Mouse (Mus musculus): Measurements from ENCODE around the gene Olfr1418. TPM values are rescaled to one million over a fixed set of nuclear protein-coding genes. Genes with fewer than 3 reads are reported as not detected.

The Olfr1418 gene
- polyA plus RNA-seq (2015; fragmentation: Illumina TruSeq; extraction: RNeasy Lipid Tissue Mini Kit (QIAGEN cat#74804); ENCODE audit: low read depth, low replicate concordance), result not detected

GRCm38 (mm10) chr19:11860966-11861365 is at the start of gene Olfr1418:
Gene Olfr1418, minus strand, starts transcription at chr19:11861066.

GRCm38 (mm10) chr19:11886265-11886664 is 25.4 kb upstream of the Olfr1418 start, which contains the start of gene Olfr1420:
Gene Olfr1420, plus strand, starts transcription at chr19:11886565.

GRCm38 (mm10) chr19:11875006-11875405 is 14.1 kb upstream of the Olfr1418 start, which contains the start of gene Olfr1419:
Gene Olfr1419, minus strand, starts transcription at chr19:11875106.

GRCm38 (mm10) chr19:11839119-11839518 is 21.7 kb downstream of the Olfr1418 start, which contains the start of gene Olfr1417:
Gene Olfr1417, minus strand, starts transcription at chr19:11839219.

GRCm38 (mm10) chr19:11819143-11819700 is 41.6 kb downstream of the Olfr1418 start, which contains the start of gene Stx3:
Gene Stx3, minus strand, starts transcription at chr19:11819403.

Other genes starting within 250 kb of the Olfr1418 start
- not detected for gene Ms4a2, start 237.3 kb downstream of the Olfr1418 start, polyA plus RNA-seq (2015; fragmentation: Illumina TruSeq; extraction: RNeasy Lipid Tissue Mini Kit (QIAGEN cat#74804); ENCODE audit: low read depth, low replicate concordance)
- not detected for gene Ms4a3, start 220.2 kb downstream of the Olfr1418 start, polyA plus RNA-seq (2015; fragmentation: Illumina TruSeq; extraction: RNeasy Lipid Tissue Mini Kit (QIAGEN cat#74804); ENCODE audit: low read depth, low replicate concordance)
- gene Oosp2, start 200.5 kb downstream of the Olfr1418 start, polyA plus RNA-seq (2015; fragmentation: Illumina TruSeq; extraction: RNeasy Lipid Tissue Mini Kit (QIAGEN cat#74804); ENCODE audit: low read depth, low replicate concordance), result not detected
- gene Oosp1, start 169.9 kb downstream of the Olfr1418 start, polyA plus RNA-seq (2015; fragmentation: Illumina TruSeq; extraction: RNeasy Lipid Tissue Mini Kit (QIAGEN cat#74804); ENCODE audit: low read depth, low replicate concordance), result not detected
- gene Oosp3, start 164.0 kb downstream of the Olfr1418 start, polyA plus RNA-seq (2015; fragmentation: Illumina TruSeq; extraction: RNeasy Lipid Tissue Mini Kit (QIAGEN cat#74804); ENCODE audit: low read depth, low replicate concordance), result not detected
- not detected for gene Gif, start 113.5 kb downstream of the Olfr1418 start, polyA plus RNA-seq (2015; fragmentation: Illumina TruSeq; extraction: RNeasy Lipid Tissue Mini Kit (QIAGEN cat#74804); ENCODE audit: low read depth, low replicate concordance)
- gene Mrpl16, start 90.7 kb downstream of the Olfr1418 start, polyA plus RNA-seq (2015; fragmentation: Illumina TruSeq; extraction: RNeasy Lipid Tissue Mini Kit (QIAGEN cat#74804); ENCODE audit: low read depth, low replicate concordance), result 59.0 TPM
- 34.6 TPM for gene Stx3, start 41.7 kb downstream of the Olfr1418 start, polyA plus RNA-seq (2015; fragmentation: Illumina TruSeq; extraction: RNeasy Lipid Tissue Mini Kit (QIAGEN cat#74804); ENCODE audit: low read depth, low replicate concordance)
- not detected for gene Olfr1417, start 21.8 kb downstream of the Olfr1418 start, polyA plus RNA-seq (2015; fragmentation: Illumina TruSeq; extraction: RNeasy Lipid Tissue Mini Kit (QIAGEN cat#74804); ENCODE audit: low read depth, low replicate concordance)
- not detected for gene Olfr1419, start 14.0 kb upstream of the Olfr1418 start, polyA plus RNA-seq (2015; fragmentation: Illumina TruSeq; extraction: RNeasy Lipid Tissue Mini Kit (QIAGEN cat#74804); ENCODE audit: low read depth, low replicate concordance)
- gene Olfr1420, start 25.5 kb upstream of the Olfr1418 start, polyA plus RNA-seq (2015; fragmentation: Illumina TruSeq; extraction: RNeasy Lipid Tissue Mini Kit (QIAGEN cat#74804); ENCODE audit: low read depth, low replicate concordance), result not detected
- 13.3 TPM for gene Patl1, start 51.3 kb upstream of the Olfr1418 start, polyA plus RNA-seq (2015; fragmentation: Illumina TruSeq; extraction: RNeasy Lipid Tissue Mini Kit (QIAGEN cat#74804); ENCODE audit: low read depth, low replicate concordance)
- 35.7 TPM for gene Osbp, start 104.9 kb upstream of the Olfr1418 start, polyA plus RNA-seq (2015; fragmentation: Illumina TruSeq; extraction: RNeasy Lipid Tissue Mini Kit (QIAGEN cat#74804); ENCODE audit: low read depth, low replicate concordance)
- gene Olfr1423, start 180.3 kb upstream of the Olfr1418 start, polyA plus RNA-seq (2015; fragmentation: Illumina TruSeq; extraction: RNeasy Lipid Tissue Mini Kit (QIAGEN cat#74804); ENCODE audit: low read depth, low replicate concordance), result not detected
- gene Olfr1424, start 201.6 kb upstream of the Olfr1418 start, polyA plus RNA-seq (2015; fragmentation: Illumina TruSeq; extraction: RNeasy Lipid Tissue Mini Kit (QIAGEN cat#74804); ENCODE audit: low read depth, low replicate concordance), result not detected
- not detected for gene Olfr1425, start 216.7 kb upstream of the Olfr1418 start, polyA plus RNA-seq (2015; fragmentation: Illumina TruSeq; extraction: RNeasy Lipid Tissue Mini Kit (QIAGEN cat#74804); ENCODE audit: low read depth, low replicate concordance)
- not detected for gene Olfr1426, start 230.9 kb upstream of the Olfr1418 start, polyA plus RNA-seq (2015; fragmentation: Illumina TruSeq; extraction: RNeasy Lipid Tissue Mini Kit (QIAGEN cat#74804); ENCODE audit: low read depth, low replicate concordance)
- not detected for gene Olfr1427, start 242.3 kb upstream of the Olfr1418 start, polyA plus RNA-seq (2015; fragmentation: Illumina TruSeq; extraction: RNeasy Lipid Tissue Mini Kit (QIAGEN cat#74804); ENCODE audit: low read depth, low replicate concordance)